Mouse (Mus musculus) erythroblast, embryonic 14.5 days (primary cell): ENCODE measurements around the gene Mfsd11.

ENCODE experiments used
- GATA1 ChIP-seq: IDR thresholded peaks from 2 replicates; pipeline ENCODE4 v1.6.1; 2012; ENCODE audit warnings: low read length, inconsistent platforms, mixed read lengths
- TAL1 ChIP-seq: IDR thresholded peaks from 3 replicates; pipeline ENCODE4 v1.6.1; 2012; ENCODE audit warnings: low read length, inconsistent platforms, mixed read lengths

GRCm38 (mm10) chr11:116920746-116921145, 68.5 kb downstream of the Mfsd11 start:
- no peak for TF ChIP-seq GATA1
- no peak for TF ChIP-seq TAL1
